Mouse (Mus musculus) embryonic facial prominence, embryonic 14.5 days (tissue): Measurements from ENCODE around the gene Ctbp2. TPM values are rescaled to one million over a fixed set of nuclear protein-coding genes. Genes with fewer than 3 reads are reported as not detected.

Source experiments
- ATAC-seq: fragments of 200-750 bp; cut with Nextera tagmentation; 2 replicates; pipeline ENCODE4 v1.8.0; 2017; ENCODE audit warnings: low read depth, moderate number of reproducible peaks, moderate TSS enrichment
- DNase-seq: peaks from one replicate; pipeline ENCODE4 v3.0.0-alpha.2; 2015; ENCODE audit warnings: low spot score
- H3K27ac ChIP-seq: fragments of 300-500 bp; sonication (generic); replicated peaks from 2 replicates; pipeline ENCODE4 v1.5.1; 2014; ENCODE audit warnings: low read depth, mild to moderate bottlenecking, low read length, moderate library complexity
- H3K27me3 ChIP-seq: fragments of 300-500 bp; sonication (generic); replicated peaks from 2 replicates; pipeline ENCODE4 v1.6.1; 2014; ENCODE audit warnings: low read length; ENCODE audit not compliant: control insufficient read depth, insufficient read depth
- H3K36me3 ChIP-seq: fragments of 300-500 bp; sonication (generic); 2 replicates; pipeline ENCODE4 v1.6.1; 2014; ENCODE audit warnings: low read length, mixed read lengths; ENCODE audit not compliant: control insufficient read depth, insufficient read depth
- H3K4me1 ChIP-seq: fragments of 300-500 bp; sonication (generic); 2 replicates; pipeline ENCODE4 v1.6.1; 2014; ENCODE audit warnings: antibody characterized with exemption, low read length; ENCODE audit not compliant: control insufficient read depth, insufficient read depth
- H3K4me2 ChIP-seq: fragments of 300-500 bp; sonication (generic); 2 replicates; pipeline ENCODE4 v1.6.1; 2014; ENCODE audit warnings: low read depth, mild to moderate bottlenecking, low read length, moderate library complexity, mixed read lengths
- H3K4me3 ChIP-seq: fragments of 300-500 bp; sonication (generic); 2 replicates; pipeline ENCODE4 v1.5.1; 2014; ENCODE audit warnings: low read depth, mild to moderate bottlenecking, low read length
- H3K9ac ChIP-seq: fragments of 300-500 bp; sonication (generic); 2 replicates; pipeline ENCODE4 v1.6.1; 2014; ENCODE audit warnings: low read depth, mild to moderate bottlenecking, low read length, moderate library complexity, mixed read lengths
- H3K9me3 ChIP-seq: fragments of 300-500 bp; sonication (generic); 2 replicates; pipeline ENCODE4 v1.6.1; 2016; ENCODE audit warnings: low read length; ENCODE audit not compliant: control insufficient read depth
- WGBS: fragments of 180-500 bp; shearing (Covaris S2); extraction: QIAGEN DNeasy Blood & Tissue Kit; methylation state at CpG from one replicate; pipeline ENCODE4 v1.1.7; 2014; 5-methylcytosine and 5-hydroxymethylcytosine counted together
- polyA plus RNA-seq: library from polyadenylated mRNA; unstranded; fragments of >200 nt; fragmentation: Nextera tagmentation; extraction: Ambion mirVana; gene quantifications from 2 replicates; pipeline ENCODE4 v1.2.1, GENCODE M21; 2014

Gene Ctbp2
- polyA plus RNA-seq, 1 experiment from 2014 or later, result 63.0 TPM

GRCm38 (mm10) chr7:132939118-132939517 is 185.0 kb downstream of the Ctbp2 start:
- Histone ChIP-seq H3K4me2 (no peak overlapping the region), H3K27ac (no peak overlapping the region), H3K36me3 (no peaks in the 10 kb centered on the region), H3K4me1 (peaks cover 9% of the 10 kb centered on the region; the same call in 1 of the 2 replicates), H3K9ac (no peak overlapping the region), H3K9me3 (no peaks in the 10 kb centered on the region), H3K27me3 (no peaks in the 10 kb centered on the region), H3K4me3 (no peak overlapping the region)
- ATAC-seq (no peak), DNase-seq (no peak)
- WGBS, result 85% methylated on average over 2 of the region's 2 CpGs

Other genes with a start within 250 kb of the Ctbp2 start
- gene Zranb1, start 193.2 kb downstream of the Ctbp2 start, polyA plus RNA-seq, result 15.2 and 19.3 TPM in 2 replicates
- gene Fgfr2, start 1.0 kb downstream of the Ctbp2 start, polyA plus RNA-seq, result 106 and 119 TPM in 2 replicates